Mouse (Mus musculus): ENCODE measurements around the gene Ccdc22. TPM values are rescaled to one million over a fixed set of nuclear protein-coding genes. Genes with fewer than 3 reads are reported as not detected.

Gene Ccdc22
- total RNA-seq (2015), result 9.5 and 12.3 TPM in 2 replicates
- 20.2 and 26.4 TPM in 2 replicates for total RNA-seq (2017)

DNA sequence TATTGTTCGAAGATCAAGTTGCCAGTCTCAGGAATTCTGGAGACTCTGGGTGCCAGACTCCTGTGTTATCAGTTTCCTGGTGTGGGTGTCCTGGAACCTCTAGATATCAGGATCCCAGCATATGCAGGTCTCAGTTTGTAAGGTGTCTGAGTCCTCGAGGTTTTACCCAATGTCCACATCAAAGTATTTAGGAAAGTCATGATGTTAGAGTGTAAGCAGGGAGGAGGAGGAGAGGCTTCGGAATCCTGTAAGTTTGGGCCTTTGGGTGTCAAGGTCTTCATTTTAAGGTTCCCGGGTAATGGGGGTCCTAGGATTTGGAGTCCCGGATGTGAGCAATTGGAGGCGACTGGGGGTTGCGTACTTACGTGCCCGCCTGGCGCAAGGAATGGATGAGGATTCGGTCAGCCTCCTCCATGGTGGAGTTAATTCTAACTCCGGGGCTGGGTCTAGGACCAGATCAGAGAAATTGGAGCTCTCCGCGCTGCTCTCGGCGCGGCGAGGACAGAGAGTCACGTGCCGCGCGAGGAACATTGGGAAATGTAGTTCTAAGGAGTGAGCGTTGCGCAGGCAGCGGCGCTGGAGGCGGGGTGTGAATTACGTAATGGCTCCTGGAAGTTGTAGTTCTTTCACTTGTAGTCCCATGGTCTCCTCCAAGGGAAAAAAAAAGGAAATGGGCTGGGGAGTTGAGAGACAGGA lies at the start of gene Ccdc22:
Gene Ccdc22 (minus strand): TSS at position 639 of the 696 bp plus-strand sequence.
- peak; percentile 97 for ATAC-seq (ENCODE audit: poor library complexity, severe bottlenecking)

DNA sequence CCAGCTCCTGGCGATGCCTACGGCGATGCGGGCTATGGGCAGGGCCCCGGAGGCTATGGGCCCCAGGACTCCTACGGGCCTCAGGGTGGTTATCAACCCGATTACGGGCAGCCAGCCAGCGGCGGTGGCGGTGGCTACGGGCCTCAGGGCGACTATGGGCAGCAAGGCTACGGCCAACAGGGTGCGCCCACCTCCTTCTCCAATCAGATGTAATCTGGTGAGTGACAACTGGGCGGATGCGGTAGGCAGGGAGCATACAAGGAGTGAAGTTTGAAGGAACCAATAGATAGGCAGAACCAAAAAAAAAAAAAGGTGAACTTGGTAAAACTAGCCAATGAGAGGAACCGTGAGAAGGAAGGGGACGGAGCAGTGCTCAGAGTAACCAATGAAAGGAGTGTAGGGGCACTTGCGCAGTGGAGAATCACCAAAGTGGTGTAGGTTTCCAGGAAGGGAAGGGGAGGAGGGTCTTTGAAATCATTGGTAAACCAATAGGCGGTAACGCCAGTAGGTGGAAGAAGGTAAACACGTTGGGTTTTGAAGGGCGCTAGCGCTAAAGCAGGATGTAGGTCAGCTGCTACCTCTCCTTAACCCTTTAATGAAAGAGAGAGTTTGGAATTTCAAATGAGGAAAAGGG lies 43.5 kb upstream of the Ccdc22 start:
- peak; percentile 94 for ATAC-seq (ENCODE audit: poor library complexity, severe bottlenecking)

DNA sequence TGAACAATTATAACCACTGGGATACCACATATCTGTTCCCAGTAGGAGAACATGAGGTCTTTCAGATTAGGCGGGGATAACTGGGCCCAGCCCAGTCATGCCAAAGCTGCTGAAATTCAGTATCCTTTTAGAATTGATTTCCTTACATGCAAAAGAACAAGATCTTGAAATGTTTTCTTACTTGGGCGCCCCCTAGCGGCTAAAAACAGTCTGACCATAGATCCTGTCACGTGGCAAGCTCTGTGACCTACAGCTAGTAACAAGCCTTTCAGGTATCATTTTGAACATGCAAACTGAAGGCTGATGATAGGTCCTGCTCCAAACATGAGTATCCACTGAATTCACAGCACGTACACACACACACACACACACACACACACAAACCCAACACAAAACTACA lies 40.0 kb upstream of the Ccdc22 start:
- no peak for ATAC-seq (ENCODE audit: poor library complexity, severe bottlenecking)

DNA sequence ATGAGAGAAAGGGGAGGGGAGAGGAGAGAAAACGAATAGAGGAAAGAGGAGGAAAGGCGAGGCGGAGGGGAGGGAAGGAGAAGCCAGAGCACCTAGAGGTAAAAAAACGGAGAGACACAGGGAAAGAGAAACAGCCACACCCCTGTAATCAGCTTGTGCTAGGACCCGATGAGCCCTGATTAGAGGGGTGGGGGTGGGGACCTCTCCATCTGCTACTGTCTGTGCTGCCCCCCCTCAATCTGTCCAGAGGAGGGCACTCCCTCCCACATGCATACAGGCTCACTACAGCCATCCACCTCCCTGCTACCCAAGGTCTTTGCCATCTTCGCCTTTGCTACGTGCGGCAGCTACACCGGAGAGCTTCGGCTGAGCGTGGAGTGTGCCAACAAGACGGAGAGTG lies 35.5 kb upstream of the Ccdc22 start:
- no peak for ATAC-seq (ENCODE audit: poor library complexity, severe bottlenecking)

DNA sequence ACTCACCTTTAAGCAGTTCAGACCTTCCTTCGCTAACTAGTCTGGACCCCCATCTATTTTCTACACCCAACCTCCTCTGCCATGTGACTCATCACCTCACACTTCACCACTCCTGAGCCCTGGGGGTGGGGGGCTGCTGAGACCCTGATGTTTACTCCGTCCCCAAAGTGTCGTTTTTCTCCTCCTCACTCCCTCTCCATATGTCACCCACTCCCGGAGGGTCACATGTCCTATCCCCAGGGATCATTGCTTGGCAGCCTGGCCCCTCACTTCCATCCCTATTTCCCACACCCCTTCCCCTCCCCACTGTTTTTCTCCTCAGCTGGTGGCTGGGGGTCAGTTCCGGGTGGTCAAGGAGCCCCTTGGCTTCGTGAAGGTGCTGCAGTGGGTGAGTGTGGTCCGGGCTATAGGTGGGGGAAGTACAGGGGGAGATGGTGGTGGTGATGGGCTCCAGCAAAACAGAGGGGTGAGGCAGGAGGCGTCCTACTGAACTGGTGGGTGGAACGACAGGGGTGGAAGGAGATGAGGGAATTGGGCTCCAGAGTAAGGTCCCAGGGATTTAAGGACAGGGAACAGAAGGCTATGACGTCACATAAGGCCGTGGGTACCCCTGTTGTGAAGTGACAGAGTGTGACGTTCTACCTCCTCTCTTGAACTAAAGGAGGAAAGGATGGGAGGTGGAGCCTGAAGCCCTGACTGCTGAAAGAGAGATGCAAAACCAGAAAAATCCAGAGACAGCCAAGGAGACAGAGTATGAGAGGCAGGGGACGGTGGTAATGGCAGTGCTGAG lies 34.4 kb upstream of the Ccdc22 start:
- no peak for ATAC-seq (ENCODE audit: poor library complexity, severe bottlenecking)

DNA sequence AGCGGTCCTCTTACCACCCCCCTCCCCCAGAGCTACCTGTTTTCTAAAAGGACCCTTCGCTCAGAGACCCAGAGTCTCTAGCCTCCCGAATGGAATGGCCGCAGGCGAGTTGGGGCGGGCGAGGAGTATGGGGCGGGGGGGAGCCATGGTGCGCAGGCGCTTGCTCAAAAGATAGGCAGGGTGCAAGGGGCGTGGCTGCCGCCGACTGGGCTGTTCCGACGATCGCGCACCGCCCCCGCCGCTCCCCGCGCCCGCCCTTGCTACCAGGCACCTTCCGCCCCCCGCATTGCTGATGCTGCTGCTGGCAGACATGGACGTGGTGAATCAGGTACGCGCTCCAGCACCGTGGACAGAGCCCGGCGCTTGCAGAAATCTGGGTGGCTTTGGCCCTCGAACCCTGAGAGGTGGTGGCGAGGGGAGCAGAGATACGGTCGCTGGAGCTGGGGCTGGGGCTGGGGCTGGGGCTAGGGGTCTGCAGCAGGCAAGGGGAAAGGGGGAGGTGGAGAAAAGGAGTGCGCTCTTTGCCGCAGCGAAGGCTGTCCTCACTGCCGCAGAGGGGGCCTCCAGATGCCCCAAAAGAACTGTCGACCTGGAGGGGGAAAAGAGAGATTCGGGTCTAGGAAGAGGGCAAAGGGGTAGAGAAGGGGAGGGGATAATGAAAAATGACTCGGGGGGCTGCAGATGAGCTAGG lies 33.2 kb upstream of the Ccdc22 start, which contains the start of gene Syp:
Gene Syp (plus strand): TSS at position 71 of the 691 bp plus-strand sequence.
- peak; percentile 89 for ATAC-seq (ENCODE audit: poor library complexity, severe bottlenecking)

DNA sequence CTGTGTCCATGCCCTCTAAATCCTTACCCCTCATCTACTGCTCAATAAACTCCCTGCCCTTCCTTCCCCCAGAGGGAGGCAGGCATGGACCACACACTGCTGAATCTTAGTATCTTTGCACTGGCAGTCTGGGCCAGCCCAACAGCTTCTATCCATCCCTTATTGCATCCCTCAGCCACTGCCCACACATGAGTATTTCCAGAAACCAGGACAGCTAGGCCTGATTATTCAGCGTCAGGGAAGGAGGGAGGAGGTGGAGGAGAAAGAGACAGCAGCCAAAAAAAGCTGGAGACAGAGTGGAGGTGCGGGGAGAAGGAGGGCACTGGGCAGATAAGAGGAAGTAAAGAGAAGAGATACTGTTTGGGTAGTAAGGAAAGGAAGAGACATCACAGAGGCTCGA lies 29.8 kb upstream of the Ccdc22 start:
- ATAC-seq (ENCODE audit: poor library complexity, severe bottlenecking), result no peak

DNA sequence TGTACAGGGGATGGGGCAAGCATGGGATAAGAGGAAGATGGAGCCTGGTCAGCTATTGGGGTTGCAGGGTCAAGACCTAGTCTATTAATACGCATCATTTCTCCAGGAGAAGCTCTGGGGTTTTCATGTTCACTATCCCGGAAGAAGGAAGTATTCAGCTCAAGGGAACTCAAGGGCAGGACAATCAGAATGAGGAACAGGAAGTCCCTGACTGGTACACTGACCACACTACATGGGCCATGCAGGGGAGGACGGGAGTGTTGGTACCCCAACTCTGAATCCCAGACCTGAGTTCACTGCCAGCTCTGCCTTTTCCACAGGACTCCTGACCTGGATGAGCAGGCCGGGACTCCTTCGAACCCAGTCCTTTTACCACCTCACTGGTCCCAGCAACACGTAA lies 27.2 kb upstream of the Ccdc22 start:
- ATAC-seq (ENCODE audit: poor library complexity, severe bottlenecking), result peak; percentile 80

DNA sequence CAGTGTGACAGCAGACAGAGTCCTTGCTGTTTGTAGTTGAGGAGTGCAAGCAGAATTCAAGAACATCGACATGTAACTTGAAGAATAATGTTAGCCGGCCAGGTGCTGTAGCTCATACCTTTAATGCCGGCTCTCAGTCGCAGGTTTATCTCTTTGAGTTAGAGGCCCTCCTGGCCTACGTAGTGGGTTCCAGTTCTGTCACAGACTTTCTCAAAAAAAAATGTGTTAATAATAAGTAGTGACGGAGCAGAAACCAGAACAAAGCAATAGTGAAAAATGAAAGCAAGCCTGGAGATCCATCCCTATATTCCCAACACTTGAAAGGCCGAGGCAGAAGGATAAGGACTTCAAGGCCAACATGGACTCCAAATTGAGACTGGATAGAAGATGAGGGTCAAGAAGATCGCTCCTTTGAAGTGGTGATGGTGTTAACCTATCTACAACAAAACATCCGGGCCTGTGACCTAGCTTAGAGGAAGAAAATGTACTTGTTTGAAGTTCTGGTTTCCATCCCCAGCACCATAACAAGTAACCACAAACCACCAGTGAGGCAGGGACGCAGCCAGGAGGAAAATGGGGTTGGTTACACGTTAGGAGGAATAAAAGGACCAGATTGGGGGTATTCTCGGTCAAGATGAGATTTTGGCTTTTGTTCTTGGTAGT lies 12.7 kb upstream of the Ccdc22 start:
- ATAC-seq (ENCODE audit: poor library complexity, severe bottlenecking), result no peak; the same call in 1 of the 2 replicates

DNA sequence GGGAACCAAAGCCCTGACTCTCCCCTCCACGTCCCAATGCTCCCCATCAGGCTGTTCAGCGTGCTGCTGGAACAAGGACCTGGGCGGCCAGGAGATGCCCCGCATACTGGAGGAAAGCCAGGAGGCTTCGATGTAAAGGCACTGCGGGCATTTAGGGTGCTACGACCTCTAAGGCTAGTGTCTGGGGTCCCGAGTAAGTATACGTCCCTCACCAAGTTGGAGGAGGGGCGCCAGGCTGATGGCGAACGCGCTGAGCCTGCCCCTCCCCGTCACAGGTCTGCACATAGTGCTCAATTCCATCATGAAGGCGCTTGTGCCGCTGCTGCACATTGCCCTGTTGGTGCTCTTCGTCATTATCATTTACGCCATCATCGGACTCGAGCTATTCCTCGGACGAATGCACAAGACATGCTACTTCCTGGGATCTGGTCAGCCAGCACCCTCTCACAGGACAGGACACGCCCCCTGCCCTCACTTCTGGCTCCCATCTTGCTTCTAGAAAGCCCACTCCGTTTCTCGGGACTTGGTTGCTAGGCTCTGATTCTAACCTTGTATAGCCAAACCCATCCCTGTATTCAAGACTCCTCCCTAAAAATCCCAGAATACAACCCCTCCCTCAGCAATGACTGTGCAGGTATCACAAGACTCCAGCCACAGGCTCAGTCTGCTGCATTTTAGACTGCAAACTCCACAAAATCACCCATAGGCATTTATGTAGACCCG lies 5.4 kb upstream of the Ccdc22 start:
- no peak for ATAC-seq (ENCODE audit: poor library complexity, severe bottlenecking)

DNA sequence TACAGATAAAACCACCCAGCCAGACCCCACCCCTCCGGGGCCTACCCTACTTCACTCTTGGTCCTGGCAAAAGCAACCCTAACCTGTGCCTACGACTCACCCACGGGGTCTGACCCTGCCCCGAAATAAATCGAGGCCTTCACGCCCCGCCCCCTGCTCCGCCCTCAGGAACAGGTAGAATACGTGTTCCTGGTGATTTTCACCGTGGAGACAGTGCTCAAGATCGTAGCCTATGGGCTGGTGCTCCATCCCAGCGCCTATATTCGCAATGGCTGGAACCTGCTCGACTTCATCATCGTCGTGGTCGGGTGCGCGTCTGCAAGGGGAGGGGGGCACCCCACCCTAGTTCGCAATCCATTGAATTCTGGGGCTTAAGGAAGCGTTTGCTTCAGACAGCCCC lies 4.7 kb upstream of the Ccdc22 start:
- no peak for ATAC-seq (ENCODE audit: poor library complexity, severe bottlenecking)

DNA sequence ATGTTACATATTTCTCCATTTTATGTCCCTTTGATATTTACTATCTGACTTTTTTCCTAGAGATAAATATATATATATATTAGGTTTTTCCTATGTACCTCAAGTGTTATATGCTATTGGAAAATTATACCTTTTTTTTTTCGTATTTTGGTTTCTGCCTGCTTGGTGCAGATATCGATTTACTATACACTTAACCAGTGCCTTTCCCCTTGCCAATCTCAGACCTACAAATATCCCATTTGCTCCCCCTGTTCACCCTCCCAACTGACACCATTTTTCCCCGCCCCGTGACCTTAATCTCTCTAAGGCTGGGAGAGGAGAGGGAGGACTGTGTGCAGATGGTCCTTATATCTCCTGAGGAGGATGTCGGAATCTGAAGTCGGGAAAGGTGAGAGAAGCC lies 1.5 kb upstream of the Ccdc22 start, which contains the start of gene Cacna1f:
Gene Cacna1f (plus strand): TSS at position 301 of the 400 bp plus-strand sequence.
- no peak for ATAC-seq (ENCODE audit: poor library complexity, severe bottlenecking)

DNA sequence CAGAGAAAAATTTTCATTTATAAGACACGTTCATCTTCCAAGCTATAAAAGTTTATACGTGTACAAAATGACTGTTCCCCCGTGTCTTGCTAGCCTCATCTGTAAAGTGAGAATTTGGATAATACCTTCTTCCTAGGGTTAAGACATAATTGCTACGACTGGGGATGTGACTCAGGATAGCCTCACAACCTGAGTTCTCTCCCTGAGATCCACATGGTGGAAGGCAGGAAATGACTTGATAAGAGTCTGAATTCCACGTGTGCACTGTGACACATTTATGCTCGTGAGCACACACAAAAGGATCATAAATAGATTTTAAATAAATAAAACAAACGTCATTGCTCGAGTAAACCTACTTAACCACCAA lies 241 bp upstream of the Ccdc22 start:
- 0 out of 2 replicates have a peak, but pooled peaks have one; percentile 7 for ATAC-seq (ENCODE audit: poor library complexity, severe bottlenecking)

DNA sequence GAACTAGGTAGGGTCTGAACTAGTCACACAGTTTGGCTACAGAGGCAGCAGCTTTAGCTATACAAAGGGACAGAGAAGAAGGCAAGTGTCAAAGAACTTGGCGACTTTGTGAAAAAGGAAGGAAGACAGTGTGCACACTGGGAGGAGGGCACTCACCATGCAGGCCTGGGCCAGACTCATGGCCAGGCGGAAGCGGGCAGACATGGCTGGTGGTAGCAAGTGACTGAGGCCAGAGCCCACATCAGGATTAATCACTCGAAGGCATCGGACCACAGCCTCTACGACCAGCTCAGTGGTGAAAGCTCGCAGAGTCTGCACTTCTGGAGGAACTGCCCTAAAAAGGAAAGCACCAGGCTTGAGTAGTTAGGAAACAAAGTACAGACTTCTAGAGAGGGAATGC lies 1.3 kb downstream of the Ccdc22 start:
- ATAC-seq (ENCODE audit: poor library complexity, severe bottlenecking), result peak; percentile 72

DNA sequence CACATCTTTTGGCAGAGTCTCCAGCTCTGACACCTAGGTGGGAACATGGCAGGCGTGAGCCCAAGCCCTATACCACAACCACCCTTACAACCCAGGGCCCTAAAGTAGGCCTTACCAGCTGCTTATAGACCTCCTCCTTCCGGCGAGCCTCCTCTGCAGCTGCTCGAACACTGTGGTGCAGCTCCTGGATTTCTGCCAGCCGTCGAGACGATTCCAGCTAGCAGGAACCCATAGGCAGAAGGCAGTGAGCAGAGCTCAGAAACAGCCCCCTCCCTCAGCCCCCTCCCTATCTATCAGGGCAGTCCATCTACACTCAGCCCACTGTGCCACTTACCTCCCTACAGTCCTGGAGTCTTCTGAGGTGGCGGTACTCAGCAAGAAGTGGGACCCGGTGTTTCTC lies 9.9 kb downstream of the Ccdc22 start:
- no peak for ATAC-seq (ENCODE audit: poor library complexity, severe bottlenecking)

DNA sequence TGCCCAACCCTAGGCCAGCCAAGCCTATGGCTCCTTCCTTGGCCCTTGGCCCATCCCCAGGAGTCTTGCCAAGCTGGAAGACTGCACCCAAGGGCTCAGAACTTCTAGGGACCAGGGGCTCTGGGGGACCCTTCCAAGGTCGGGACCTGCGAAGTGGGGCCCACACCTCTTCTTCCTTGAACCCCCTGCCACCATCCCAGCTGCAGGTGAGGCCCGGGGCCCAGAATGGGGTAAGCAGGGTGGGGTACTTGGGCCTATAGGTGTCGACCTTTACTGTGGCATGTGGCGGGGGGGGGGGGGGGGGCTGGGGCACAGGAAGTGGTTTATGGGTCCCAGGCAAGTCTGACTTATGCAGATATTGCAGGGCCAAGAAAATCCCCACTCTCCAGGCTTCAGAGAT lies 19.0 kb downstream of the Ccdc22 start:
- ATAC-seq (ENCODE audit: poor library complexity, severe bottlenecking), result no peak

DNA sequence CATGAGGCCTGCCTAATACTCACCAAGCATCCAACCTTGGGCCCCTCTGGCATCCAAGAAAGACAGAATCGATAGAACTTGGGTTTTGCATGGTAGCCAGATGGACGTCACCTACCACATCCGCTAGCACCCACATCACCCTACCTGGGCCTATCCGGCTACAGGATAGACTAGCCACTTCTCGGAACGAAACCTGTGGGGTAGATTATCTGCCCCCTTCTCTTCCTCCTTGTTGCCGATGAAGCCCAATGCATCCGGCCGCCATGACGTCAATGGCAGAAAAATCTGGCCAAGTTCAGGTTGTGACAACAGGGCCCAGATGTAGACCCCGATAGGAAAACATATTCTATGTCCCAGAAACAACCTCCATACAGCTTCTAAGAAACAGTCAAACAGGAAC lies 21.4 kb downstream of the Ccdc22 start:
- no peak for ATAC-seq (ENCODE audit: poor library complexity, severe bottlenecking)

DNA sequence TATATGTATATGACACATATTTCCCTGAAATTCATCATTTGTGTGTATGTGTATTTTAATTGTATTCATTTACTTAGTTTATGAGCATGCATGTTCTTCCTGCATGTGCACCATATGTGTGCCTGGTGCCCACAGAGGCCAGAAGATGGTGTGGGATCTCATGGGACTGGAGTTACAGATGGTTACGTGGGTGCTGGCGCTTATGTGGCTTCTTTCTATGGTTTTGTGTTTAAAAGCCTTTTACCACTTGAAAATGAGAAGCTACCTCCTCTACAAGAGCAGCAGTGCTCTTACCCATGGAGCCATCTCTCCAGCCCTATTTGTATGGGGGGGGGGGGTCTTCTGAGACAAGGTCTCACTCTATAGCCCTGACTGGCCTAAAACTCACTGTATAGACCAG lies 24.2 kb downstream of the Ccdc22 start:
- no peak for ATAC-seq (ENCODE audit: poor library complexity, severe bottlenecking)

DNA sequence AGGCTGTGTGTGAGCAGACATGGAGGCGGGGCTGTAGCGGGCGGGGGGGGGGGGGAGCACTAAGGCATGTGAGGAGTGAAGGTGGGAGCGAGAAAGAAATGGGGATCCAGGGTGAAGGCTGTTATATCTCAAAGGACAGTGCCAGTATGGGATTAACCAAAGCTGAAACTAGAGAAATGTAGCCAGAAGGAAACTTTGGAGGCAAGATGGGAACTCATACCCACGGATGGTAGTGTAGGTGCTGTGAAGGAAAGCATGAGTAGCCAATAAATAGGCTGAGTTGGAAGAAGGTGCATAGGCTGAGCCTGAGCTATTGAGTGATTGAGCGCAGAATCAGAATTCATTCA lies 30.5 kb downstream of the Ccdc22 start:
- ATAC-seq (ENCODE audit: poor library complexity, severe bottlenecking), result no peak

All from megakaryocyte, adult 5-6 weeks (primary cell).